Mouse (Mus musculus): ENCODE measurements at regions not wholly inside any gene's neighbourhood (a gene's known extent, or its start where the extent isn't known, plus 50 kb on each side); places are given as distances from the start of the nearest gene placed in this dataset.

GRCm38 (mm10) chr2:78165429-78165828 lies 219.3 kb upstream of the Cwc22 start:
- ATAC-seq (ENCODE audit: extremely low read depth, insufficient number of reproducible peaks, low FRiP score, poor library complexity, severe bottlenecking) (no peak), DNase-seq (ENCODE audit: low spot score) (no peak)
- Histone ChIP-seq H3K4me1 (ENCODE audit: insufficient read depth, low read depth, low read length) (no peaks in the 10 kb centered on the region), H3K36me3 (replicated peaks) (no peaks in the 10 kb centered on the region), H3K9me3 (replicated peaks) (no peaks in the 10 kb centered on the region), H3K4me3 (ENCODE audit: low read depth, low read length) (no peak overlapping the region), H3K27me3 (ENCODE audit: insufficient read depth, low read length) (no peaks in the 10 kb centered on the region; the same call in 1 of the 2 replicates)
- TF ChIP-seq CTCF (IDR thresholded peaks at IDR 0.05; ENCODE audit: low read depth, low read length): no peak

GRCm38 (mm10) chr2:78159877-78160485 lies 213.8 kb upstream of the Cwc22 start:
- H3K4me1 ChIP-seq (ENCODE audit: insufficient read depth, low read depth, low read length): no peaks in the 10 kb centered on the region
- H3K4me3 ChIP-seq (ENCODE audit: low read depth, low read length): no peak overlapping the region
- ATAC-seq (ENCODE audit: extremely low read depth, insufficient number of reproducible peaks, low FRiP score, poor library complexity, severe bottlenecking) (no peak), DNase-seq (ENCODE audit: low spot score) (no peak)
- H3K36me3 ChIP-seq (replicated peaks): no peaks in the 10 kb centered on the region
- no peaks in the 10 kb centered on the region for H3K9me3 ChIP-seq (replicated peaks)
- no peaks in the 10 kb centered on the region; the same call in 1 of the 2 replicates for H3K27me3 ChIP-seq (ENCODE audit: insufficient read depth, low read length)
- TF ChIP-seq POLR2AphosphoS5 (IDR thresholded peaks at IDR 0.05; ENCODE audit: insufficient replicate concordance, low read depth, low read length) (no peak), GATA1 (IDR thresholded peaks at IDR 0.05; ENCODE audit: borderline replicate concordance, low read length) (no peak), TAL1 (conservative IDR thresholded peaks at IDR 0.05; ENCODE audit: low read depth, low read length) (no peak), GATA2 (IDR thresholded peaks at IDR 0.05; ENCODE audit: borderline replicate concordance, low read depth, low read length) (no peak), CTCF (IDR thresholded peaks at IDR 0.05; ENCODE audit: low read depth, low read length) (no peak)

GRCm38 (mm10) chr2:78110335-78110734 lies 164.2 kb upstream of the Cwc22 start:
- no peaks in the 10 kb centered on the region for H3K27me3 ChIP-seq (ENCODE audit: insufficient read depth, low read length)
- H3K9me3 ChIP-seq (replicated peaks): no peaks in the 10 kb centered on the region
- H3K4me1 ChIP-seq (ENCODE audit: insufficient read depth, low read depth, low read length): no peaks in the 10 kb centered on the region
- TF ChIP-seq POLR2AphosphoS5 (IDR thresholded peaks at IDR 0.05; ENCODE audit: insufficient replicate concordance, low read depth, low read length) (no peak), GATA2 (IDR thresholded peaks at IDR 0.05; ENCODE audit: borderline replicate concordance, low read depth, low read length) (no peak), TAL1 (conservative IDR thresholded peaks at IDR 0.05; ENCODE audit: low read depth, low read length) (no peak), GATA1 (IDR thresholded peaks at IDR 0.05; ENCODE audit: borderline replicate concordance, low read length) (no peak), CTCF (IDR thresholded peaks at IDR 0.05; ENCODE audit: low read depth, low read length) (no peak)
- no peaks in the 10 kb centered on the region for H3K36me3 ChIP-seq (replicated peaks)
- no peak for ATAC-seq (ENCODE audit: extremely low read depth, insufficient number of reproducible peaks, low FRiP score, poor library complexity, severe bottlenecking)
- no peak for DNase-seq (ENCODE audit: low spot score)
- H3K4me3 ChIP-seq (ENCODE audit: low read depth, low read length): no peak overlapping the region

GRCm38 (mm10) chr2:78095536-78095935 lies 149.4 kb upstream of the Cwc22 start:
- Histone ChIP-seq H3K9me3 (replicated peaks) (no peaks in the 10 kb centered on the region), H3K4me1 (ENCODE audit: insufficient read depth, low read depth, low read length) (no peaks in the 10 kb centered on the region), H3K4me3 (ENCODE audit: low read depth, low read length) (no peak overlapping the region), H3K27me3 (ENCODE audit: insufficient read depth, low read length) (no peaks in the 10 kb centered on the region), H3K36me3 (replicated peaks) (no peaks in the 10 kb centered on the region)
- DNase-seq (ENCODE audit: low spot score) (no peak), ATAC-seq (ENCODE audit: extremely low read depth, insufficient number of reproducible peaks, low FRiP score, poor library complexity, severe bottlenecking) (no peak)
- no peak for TF ChIP-seq POLR2AphosphoS5 (IDR thresholded peaks at IDR 0.05; ENCODE audit: insufficient replicate concordance, low read depth, low read length)
- TF ChIP-seq GATA2 (IDR thresholded peaks at IDR 0.05; ENCODE audit: borderline replicate concordance, low read depth, low read length): no peak
- TF ChIP-seq CTCF (IDR thresholded peaks at IDR 0.05; ENCODE audit: low read depth, low read length): no peak
- TF ChIP-seq GATA1 (IDR thresholded peaks at IDR 0.05; ENCODE audit: borderline replicate concordance, low read length): no peak
- TF ChIP-seq TAL1 (conservative IDR thresholded peaks at IDR 0.05; ENCODE audit: low read depth, low read length): no peak

DNA sequence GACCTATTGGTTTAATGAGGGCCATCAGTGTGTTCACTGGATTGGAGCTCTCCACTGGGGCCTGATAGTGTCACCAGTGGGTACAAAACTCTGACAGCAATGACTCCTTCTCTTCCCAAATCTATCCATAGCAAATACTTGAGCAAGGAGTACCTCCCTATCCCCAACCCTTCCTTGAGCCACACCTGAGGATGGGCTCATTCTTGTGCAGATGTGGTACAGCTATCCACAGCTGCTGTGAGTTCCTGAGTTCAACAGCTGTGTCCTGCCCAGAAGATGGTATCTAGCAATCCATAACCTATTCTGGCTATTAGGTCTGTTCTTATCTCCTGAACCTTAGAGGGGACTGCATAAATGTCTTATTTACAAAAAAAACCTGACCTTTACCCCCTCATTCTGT lies 148.7 kb upstream of the Cwc22 start:
- Histone ChIP-seq H3K4me3 (ENCODE audit: low read depth, low read length) (no peak overlapping the region), H3K27me3 (ENCODE audit: insufficient read depth, low read length) (no peaks in the 10 kb centered on the region), H3K4me1 (ENCODE audit: insufficient read depth, low read depth, low read length) (no peaks in the 10 kb centered on the region), H3K9me3 (replicated peaks) (no peaks in the 10 kb centered on the region), H3K36me3 (replicated peaks) (no peaks in the 10 kb centered on the region)
- ATAC-seq (ENCODE audit: extremely low read depth, insufficient number of reproducible peaks, low FRiP score, poor library complexity, severe bottlenecking) (no peak), DNase-seq (ENCODE audit: low spot score) (no peak)
- no peak for TF ChIP-seq POLR2AphosphoS5 (IDR thresholded peaks at IDR 0.05; ENCODE audit: insufficient replicate concordance, low read depth, low read length)
- no peak for TF ChIP-seq TAL1 (conservative IDR thresholded peaks at IDR 0.05; ENCODE audit: low read depth, low read length)
- no peak for TF ChIP-seq GATA2 (IDR thresholded peaks at IDR 0.05; ENCODE audit: borderline replicate concordance, low read depth, low read length)
- no peak for TF ChIP-seq GATA1 (IDR thresholded peaks at IDR 0.05; ENCODE audit: borderline replicate concordance, low read length)
- no peak for TF ChIP-seq CTCF (IDR thresholded peaks at IDR 0.05; ENCODE audit: low read depth, low read length)

DNA sequence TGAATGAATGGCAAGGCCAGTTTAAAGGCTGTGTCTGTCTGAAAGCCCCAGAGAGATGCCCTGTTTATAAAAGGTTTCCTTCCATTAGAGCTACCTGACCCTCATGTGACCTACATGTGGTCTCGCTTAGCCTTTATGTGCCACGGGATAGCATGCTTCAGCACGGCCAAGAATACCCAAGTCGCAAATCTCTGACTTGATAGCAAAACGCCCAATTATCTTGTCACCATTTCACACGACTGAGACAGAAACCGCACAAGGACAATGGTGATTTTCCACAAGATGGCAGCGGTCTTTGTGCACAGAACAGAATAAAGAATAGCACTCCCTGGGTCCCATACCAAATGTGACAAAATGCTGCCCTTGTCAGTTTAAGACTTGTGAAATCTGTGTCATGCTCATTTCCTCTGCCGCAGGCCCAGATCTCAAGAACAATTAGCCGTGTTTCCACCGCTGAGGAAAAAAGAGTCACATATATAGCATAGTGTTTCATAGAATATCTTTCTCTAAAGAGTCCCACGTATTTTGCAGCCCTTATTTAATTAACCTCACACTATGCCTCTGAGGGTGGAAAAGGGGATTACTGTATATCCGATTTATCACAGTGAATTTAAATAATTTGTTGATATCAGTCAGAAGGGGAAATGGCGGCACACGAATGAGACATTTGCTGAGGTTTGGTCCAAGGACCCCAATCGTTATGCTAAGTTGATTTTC lies 118.3 kb upstream of the Cwc22 start:
- ATAC-seq (ENCODE audit: extremely low read depth, insufficient number of reproducible peaks, low FRiP score, poor library complexity, severe bottlenecking): no peak
- no peak for DNase-seq (ENCODE audit: low spot score)
- no peaks in the 10 kb centered on the region for H3K27me3 ChIP-seq (ENCODE audit: insufficient read depth, low read length)
- H3K9me3 ChIP-seq (replicated peaks): no peaks in the 10 kb centered on the region
- no peak overlapping the region for H3K4me3 ChIP-seq (ENCODE audit: low read depth, low read length)
- TF ChIP-seq TAL1 (conservative IDR thresholded peaks at IDR 0.05; ENCODE audit: low read depth, low read length): no peak
- no peak for TF ChIP-seq GATA2 (IDR thresholded peaks at IDR 0.05; ENCODE audit: borderline replicate concordance, low read depth, low read length)
- TF ChIP-seq CTCF (IDR thresholded peaks at IDR 0.05; ENCODE audit: low read depth, low read length): no peak
- TF ChIP-seq GATA1 (IDR thresholded peaks at IDR 0.05; ENCODE audit: borderline replicate concordance, low read length): no peak
- TF ChIP-seq POLR2AphosphoS5 (IDR thresholded peaks at IDR 0.05; ENCODE audit: insufficient replicate concordance, low read depth, low read length): no peak
- no peaks in the 10 kb centered on the region for H3K4me1 ChIP-seq (ENCODE audit: insufficient read depth, low read depth, low read length)
- H3K36me3 ChIP-seq (replicated peaks): no peaks in the 10 kb centered on the region

All from G1E (cell line).